Mouse (Mus musculus) layer of hippocampus, adult 8-10 months (tissue): Measurements from ENCODE around the gene Vwa3b. TPM values are rescaled to one million over a fixed set of nuclear protein-coding genes. Genes with fewer than 3 reads are reported as not detected.
"Not testable (repeated sequence)": the region's sequence is repeated elsewhere in the genome, so short reads cannot be mapped to it uniquely, and the experiment has no call there.

Experiments
- DNase-seq, 2 experiments: peaks; one replicate each; pipeline ENCODE4 v3.0.0; 2022; ENCODE audit warnings: low spot score in 2 of 2
- total RNA-seq, 4 experiments: library from RNA; stranded (reverse); gene quantifications; 2 replicates each; pipeline ENCODE4 v1.2.4; 2022

The Vwa3b gene
- total RNA-seq, result 10 to 100 TPM; 14.7 to 18.5 (median 17.7) TPM

DNA sequence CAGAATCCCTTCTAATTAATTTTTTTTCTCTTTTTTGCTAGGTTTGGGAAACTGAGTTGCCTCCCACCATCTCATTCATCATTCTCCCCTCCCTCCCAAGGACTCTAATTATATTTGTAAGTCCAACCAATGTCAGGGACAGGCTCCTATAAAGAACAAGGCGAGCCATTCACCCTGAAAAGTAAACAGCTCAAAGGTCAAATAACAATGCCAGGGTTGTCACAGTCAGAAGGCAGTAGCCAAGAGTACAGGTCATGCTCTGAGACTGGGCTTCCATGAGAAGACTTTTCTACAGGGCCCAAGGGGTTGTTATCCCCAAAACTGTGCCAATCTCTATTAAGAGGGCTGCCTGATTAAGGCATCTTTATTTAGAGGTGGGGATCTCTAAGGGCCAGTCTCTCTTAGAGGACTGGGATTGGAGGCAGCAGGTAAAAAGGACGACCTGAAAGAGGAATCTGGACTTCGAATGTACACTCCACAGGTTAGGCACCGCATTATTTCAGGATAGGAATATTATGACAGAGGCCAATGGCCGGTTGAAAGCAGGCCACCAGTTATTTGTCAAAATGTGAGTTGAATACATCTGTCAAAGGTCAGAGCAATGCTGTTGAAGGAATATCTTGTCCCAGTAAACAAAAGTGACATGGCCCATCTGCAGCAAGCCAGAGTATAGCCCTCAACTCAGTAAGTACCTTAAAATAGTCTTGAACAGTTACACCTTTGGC lies at the start of gene Vwa3b:
Vwa3b (plus strand) TSS at position 635 of the 725 bp plus-strand sequence.
- no peak for DNase-seq

DNA sequence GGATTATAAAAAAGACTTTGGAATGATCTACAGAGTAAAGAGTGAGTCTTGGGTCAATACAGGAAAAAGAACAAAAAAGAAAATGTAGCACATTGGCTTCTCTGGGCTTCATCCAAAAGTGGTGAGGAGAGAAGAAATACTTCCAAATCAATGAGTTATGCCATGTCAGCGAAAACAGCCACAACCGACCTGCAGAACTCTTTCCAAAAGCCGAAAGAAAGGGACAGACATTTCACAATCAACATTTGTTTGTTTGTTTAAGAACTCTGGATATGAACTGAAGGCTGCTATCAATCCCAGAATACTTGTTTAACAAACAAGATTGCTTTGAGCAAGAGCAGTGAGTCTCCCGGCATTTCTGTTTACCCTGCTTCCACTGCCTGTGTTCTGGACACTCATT lies 49.6 kb upstream of the Vwa3b start:
- DNase-seq, result no peak

DNA sequence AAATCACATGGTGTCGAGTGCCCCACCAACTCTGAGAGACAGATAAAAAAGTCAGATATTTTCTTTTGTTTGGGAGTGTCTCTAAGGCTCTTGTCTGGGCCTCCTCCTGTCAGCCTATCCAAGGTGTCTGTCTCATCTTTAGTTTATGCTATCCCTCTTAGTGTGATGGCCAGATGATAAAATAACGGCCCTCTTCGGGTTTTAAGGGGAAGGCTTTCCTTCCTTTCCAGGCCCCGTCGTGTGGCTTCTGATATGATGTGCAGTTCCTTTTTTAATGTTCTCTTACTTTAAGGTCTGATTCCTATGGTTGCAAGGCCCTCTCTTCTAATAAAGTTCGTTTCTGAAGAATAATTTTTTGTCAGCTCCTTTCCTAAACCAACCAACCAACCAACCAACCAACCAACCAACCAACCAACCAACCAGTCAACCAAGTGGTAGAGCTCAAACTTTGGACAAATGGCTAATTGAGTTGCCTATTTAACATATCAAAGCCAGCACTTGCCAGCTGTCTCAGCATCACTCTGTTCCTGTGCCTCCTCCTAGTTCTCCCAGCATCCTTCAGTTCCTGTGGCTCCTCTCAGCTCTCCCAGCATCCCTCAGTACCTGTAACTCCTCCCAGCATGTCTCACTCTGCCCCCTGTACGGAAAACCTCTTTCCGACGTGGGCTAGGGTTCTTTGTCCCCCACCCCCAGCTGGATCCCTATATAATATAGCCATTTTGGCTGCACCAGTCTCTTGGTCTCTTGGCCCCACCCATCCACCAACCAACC lies 44.0 kb upstream of the Vwa3b start:
- no peak for DNase-seq

DNA sequence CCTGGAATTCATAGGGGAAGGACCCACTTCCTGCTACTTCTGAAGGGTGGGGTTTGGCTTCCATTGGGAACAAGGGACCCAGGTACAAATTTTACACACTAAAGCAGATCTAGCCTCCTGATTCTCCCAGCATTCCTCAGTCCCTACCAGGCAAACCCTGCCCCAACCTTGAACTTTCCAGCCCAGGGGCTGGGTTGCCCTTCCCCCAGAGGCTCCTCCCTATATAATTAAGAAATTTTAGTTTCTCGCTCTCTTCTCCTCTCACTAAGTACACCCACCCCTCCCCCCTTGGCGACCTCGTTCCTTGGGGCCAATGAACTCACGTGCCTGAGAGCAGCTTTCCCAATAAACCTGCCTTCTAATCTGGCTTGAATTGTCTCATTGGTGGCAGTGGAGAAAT lies 42.6 kb upstream of the Vwa3b start:
- DNase-seq, result no peak

DNA sequence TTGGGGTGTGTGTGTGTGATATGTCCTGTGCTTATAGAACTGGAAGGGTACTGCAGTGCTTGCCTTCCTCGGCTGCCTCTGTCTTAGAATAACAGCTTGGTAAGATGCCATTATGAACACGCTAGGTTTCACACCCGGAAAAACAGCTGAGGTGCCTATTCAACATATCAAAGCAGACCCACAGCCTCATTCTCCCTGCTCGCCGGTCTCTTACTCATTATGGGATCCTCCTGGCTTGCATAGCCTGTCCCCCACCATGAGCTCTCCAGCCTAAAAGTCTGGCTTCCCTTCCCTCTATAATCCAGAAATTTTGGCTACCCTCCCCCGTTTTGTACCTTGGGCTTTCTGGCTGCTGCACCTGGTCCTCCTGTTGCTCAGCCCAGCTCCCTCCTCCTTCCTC lies 42.0 kb upstream of the Vwa3b start:
- DNase-seq, result no peak

DNA sequence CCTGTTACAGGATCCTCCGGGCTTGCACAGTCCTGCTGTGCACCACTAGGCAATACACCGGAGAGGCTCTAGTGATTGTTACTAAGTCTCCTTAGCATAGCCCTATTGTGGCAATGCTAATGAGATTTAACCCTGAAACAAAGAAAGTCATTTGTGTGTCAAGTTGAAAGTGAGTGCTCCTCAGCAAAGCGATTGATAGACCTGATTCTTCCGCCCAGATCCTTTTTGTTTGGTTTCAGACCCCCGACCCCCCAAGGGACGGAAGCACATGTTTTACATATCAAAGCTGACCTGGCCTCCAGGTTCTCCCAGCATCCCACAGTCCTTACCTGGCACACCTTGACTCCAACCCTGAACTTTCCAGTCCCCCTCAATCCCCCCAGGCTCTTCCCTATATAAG lies 40.5 kb upstream of the Vwa3b start:
- no peak for DNase-seq

DNA sequence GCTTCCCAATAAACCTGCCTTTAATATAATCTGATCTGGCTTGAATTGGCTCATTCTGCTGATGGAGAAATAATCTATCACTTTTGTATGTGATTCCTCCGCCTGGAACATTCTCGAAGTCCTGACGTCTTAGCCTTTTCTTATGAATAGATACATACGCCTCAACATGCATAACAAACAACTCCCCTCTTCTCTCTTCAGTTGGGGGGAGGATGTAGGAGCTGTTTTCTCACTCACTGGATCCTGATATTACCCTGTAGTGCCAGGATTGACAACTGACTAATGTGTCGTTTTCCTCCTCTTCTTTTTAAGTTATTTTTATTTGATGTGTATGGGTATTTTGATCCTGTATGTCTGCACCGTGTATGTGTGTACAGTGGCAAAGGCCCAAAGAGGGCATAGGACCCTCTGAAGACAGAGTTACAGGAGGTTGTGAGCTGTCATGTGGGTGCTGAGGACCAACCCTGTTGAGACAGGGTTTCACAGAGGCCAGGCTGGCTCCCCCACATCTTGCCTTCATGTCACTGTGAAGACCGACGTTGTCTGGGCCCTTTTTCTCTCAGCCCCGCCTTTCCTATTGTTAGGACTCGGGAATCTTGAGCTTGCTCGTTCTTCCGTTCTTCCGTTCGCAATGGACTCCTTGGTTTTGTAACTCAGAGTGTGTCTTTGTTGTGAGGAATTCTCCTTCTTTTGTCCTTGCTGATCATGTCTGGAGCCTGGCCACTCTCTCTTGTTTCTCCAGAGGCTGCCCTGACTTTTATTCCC lies 39.8 kb upstream of the Vwa3b start:
- DNase-seq, result no peak

DNA sequence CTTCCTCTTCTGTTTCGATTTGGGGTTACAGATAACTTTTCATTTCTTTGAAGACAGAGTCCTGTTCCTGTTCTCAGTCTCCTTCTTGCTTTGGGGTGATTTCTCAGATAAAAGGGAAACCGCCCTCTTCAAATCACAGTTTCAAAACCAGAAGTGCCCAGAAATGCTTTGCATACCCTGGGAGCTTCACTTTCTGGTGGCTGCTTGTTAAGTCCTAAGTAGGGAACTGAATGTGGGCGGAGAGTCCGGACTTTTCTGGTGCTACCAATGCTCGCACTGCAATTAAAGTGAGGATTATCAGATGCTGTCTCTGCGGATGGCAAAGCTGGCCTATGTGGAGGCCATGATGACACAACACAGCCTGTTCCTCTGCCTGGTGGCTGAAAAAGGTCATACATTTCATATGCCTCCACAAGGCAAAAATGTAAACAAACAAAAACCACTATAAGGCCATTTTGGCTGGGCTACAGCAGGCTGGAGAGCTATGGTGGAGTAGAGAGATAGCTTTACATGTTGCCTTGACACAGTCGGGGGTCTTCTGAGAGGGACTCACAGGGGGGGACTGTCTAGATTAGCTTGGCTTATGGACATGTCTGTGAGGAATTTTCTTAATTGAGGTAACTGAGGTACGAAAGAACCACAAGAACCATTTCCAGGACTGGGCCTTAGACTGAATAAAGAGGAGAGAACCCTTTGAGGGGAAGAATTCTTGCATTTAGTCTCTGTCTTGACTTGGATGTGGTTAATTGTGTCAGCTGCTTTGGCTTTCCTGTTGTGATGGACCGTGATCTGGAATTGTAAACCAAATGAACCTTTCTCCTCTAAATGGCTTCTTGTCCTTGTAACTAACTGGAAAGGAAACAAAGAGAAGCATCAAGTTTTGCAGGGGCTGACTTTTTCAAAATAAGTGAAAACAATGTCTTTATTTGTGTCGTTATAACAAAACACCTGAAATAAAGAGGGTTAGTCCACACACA lies 38.9 kb upstream of the Vwa3b start:
- no peak for DNase-seq

DNA sequence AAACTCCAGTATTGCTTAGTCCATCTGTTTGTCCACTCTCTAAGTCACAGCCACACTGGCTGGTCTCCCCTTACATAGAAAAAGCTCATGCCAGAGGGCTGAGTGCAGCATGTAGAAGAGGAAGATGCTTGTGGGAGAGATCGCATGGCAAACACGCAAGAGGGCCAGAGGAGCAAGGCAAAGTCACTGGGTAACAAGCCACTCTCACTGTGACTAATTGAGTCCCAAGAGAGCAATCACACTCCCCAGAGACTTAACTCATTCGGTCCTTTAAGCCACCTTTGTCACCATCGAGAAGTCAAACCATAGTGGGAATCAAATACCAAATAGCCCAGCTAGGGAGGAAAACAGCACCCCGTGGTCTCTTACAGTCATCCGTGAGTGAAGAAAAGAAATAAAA lies 38.2 kb upstream of the Vwa3b start:
- no peak for DNase-seq

DNA sequence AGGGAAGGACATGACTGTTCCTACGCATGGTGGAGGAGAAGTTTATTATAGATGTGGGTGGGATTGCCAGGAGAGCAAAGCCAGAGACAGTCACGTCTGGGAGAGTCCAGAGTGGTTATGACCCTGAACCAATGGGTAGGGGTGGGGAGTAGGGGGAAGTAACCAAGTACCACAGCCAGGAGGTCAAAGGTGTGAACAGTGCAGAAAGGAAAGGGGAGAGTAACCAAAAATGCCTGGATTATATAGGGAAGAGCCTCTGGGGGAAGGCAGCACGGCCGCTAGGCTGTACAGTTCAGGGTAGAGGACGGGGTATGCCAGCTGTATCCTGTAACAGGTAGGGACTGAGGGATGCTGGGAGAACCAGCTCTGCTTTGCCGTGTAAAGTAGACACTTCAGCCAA lies 37.8 kb upstream of the Vwa3b start:
- DNase-seq, result no peak

DNA sequence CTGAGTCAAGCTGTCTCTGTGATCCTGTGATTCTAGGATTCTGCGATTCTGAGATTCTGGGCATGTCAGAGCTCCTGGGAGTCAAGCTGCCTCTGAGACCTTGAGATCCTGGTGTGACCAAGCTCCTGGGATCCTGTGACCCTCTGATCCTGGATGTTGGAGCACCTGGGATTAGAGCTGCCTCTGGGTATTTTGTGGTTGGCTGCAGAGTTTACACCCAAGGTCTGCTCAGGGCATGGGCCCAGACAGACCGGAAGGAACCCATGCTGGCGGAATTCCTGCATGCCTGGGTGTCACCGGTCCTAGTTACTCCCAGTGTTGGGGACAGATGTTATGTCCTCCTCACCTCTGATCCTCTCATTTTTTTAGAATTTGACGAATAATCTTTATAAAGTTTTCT lies 32.1 kb upstream of the Vwa3b start:
- DNase-seq, result no peak

DNA sequence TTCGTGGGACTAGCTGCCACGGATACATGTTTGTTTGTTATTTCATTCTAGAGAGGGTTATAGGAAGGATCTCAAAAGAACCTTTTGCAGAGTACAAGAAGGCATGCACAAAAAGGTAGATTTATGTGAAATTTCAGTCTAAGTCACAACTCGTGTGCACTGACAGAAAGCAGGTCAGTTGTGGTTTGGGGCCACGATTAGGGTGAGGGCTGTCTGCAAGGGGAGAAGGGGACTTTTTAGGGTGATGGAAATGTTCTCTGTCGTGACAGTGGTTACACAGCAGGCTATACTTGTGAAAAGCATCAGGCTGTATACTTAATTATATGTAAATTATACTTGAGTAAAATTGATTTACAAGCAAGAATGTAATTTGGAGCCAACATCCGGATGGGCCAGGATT lies 30.6 kb upstream of the Vwa3b start:
- DNase-seq, result no peak

DNA sequence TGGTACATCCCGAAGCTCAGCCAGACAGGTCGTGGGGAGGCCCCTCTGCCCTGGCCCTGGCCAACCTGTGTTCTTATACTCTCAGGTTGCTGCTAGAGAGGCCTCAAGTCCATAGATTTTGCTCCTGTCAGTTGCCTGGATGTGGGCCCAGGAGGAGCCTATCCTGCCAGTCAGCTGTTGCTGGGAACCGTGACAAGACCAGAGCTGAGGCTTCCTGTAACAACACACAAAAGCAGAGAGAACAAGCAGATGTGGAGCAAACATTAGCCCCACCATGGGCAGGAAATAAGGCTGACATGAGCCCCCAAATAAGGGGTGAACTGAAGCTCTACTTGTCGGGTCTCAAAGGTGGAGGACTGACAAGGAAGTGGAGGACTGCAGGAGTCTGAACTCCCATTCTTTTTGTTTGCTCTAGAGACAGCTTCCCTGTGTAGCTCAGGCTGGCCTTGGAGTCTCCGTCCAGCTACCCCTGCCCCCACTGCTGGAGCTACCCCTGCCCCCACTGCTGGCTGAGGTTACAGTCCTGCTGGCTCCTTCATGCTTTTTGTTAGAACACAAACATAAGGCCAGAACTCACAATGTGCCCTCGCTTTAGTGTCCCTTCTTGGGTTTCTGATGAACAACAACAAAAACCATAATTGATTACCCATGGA lies 29.7 kb upstream of the Vwa3b start:
- no peak for DNase-seq

DNA sequence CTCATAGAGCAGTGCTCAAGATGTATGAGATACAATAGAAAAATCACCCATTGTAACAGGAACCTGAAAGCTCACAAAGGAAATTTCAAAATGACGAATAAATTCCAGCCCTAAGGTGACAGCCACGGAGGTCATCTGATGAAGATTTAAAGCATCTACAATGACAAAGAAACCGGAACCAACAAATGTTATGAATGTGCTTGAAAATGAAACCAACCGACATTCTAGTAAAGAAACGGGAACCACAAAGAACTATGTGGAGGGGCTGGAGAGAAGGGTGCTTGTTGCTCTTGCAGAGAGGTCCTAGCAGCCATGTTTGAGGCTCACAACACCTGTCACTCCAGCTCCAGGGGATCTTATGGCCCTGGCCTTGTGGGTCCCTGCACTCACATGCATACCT lies 26.1 kb upstream of the Vwa3b start:
- DNase-seq, result no peak

DNA sequence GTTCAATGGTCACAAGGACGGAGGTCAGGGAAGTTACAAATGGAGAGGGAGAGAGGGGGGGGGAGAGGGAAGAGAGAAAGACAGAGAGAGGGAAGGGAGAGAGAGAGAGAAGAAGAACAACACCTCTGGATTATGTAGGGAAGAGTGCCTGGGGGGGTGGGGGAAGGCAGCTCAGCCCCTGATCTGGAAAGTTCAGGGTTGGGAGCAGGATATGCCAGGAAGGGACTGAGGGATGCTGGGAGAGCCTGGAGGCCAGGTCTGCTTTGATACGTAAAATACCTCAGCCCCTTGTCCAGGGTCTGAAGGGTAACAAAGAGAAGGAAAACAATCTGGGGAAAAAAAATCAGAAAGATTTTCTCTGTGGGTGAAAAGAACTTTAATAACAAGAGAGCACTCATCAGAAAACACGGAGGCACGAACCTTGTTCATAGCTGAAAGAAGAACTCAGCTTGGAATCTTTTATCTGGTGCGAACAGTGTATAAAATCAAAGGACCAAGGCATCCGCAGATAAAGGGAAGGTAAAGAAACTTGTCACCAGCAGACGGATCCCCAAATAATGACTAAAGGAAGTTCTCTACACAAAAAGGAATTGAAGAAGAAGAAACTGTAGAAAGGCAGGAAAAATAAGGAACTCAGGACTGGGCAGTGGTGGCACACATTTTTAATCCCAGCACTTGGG lies 24.6 kb upstream of the Vwa3b start:
- no peak for DNase-seq

DNA sequence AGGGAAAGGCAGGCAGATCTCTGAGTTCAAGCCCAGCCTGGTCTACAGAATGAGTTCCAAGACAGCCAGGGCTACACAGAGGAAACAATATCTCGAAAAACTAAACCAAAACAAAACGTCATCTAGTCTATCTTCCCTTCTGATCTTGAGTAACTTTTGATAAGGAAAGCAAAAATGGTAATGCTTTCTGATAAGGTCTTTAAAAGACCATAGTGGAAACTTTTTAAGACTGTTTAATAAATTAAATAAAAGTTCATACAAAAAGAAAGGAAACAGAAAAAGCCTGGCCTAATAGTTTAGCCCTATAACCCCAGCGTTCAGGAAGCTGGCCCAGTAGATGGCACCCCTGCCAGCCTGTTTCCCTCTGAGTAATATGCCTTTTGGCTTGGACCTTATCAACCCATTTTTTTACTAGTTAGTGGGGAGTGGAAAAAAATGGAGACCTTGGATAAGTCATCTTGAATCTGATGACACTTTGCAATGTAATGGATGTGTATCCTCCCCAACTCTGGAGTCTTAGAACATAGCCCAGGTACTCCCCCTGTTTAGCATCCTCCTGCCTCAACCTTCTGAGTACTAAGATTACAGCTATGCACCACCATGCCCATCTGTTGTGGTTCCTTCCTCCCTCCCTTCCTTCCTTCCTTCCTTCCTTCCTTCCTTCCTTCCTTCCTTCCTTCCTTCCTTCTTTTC lies 23.9 kb upstream of the Vwa3b start:
- no peak for DNase-seq

DNA sequence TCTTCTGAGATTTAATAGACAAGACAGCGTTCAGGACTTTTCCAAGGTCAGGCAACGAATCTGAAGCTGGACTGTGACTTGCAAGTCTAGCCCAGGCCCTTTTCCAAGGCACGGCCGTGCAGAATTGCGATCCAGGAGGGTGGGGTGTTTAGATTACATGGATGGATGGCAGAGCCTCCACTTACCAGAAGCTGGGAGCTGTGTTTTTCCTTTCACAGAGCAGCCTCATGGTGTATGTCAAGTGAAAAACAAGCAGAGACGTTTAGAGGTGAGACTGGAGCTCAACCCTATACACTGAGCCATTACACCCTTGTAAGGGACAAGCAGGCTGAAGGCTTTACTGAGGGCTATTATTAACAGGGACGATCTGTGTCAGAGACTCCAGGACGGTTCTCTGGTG lies 21.9 kb upstream of the Vwa3b start:
- DNase-seq, result no peak

DNA sequence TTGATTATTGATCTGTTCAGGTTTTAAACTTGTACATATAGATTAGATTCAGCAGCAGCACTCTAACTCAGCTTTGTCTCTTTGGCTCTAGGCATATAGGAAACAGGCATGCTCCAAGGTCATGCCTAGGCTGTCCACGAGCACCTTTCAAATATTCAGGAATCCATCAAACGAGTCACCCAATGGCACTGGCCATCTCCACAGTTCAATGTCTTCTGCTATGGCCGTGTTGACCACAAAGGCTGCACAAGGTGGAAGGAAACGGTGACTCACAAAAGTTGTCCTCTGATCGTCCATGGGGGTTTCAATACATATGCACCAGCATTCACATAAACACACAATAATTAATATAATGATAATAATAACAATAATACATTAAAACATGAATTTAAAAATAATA lies 21.4 kb upstream of the Vwa3b start:
- no peak for DNase-seq

DNA sequence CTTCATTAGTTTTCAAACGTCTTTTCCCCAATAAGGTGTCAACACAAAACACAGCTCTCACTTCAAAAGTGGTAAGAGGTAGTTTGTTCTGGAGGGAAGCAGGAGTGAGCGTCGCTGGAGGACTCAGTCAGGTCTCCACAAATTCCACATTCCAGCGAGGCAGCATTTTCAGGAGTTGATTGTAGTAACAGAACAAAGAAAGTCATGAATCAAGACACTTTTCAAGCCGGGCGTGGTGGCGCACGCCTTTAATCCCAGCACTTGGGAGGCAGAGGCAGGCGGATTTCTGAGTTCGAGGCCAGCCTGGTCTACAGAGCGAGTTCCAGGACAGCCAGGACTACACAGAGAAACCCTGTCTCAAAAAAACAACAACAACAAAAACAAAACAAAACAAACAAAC lies 19.9 kb upstream of the Vwa3b start:
- not testable (repeated sequence) for DNase-seq
